In genomic region chr8:70636838-70637237, GRCm38 (mm10) we compare ENCODE assay signal across 15 mouse cellular contexts. TPM values are rescaled to one million over a fixed set of nuclear protein-coding genes. Genes with fewer than 3 reads are reported as not detected.
A peak's percentile ranks its signal among the peaks of the same experiment; 100 is the strongest.
DNase-seq lines count a peak whose midpoint lies in the region; ATAC-seq and TF ChIP-seq lines count a peak whose summit lies in the region.
"Had no signal": no experiment of that assay in that cellular context is flagged by ENCODE, and none has a peak within 500 bp of the region (broad histone marks: within the 10 kb centered on the region; RNA-seq: fewer than 3 reads in every experiment).

No protein-coding gene starts in this region.

- WGBS in heart, embryonic 13.5 days = 66% methylated on average over 8 of the region's 8 CpGs
- 80% methylated on average over 8 of the region's 8 CpGs for WGBS in heart, adult 2 months
- WGBS in intestine, embryonic 16.5 days = 56% methylated on average over 8 of the region's 8 CpGs

- TF ChIP-seq POLR2A in heart, adult 2 months (IDR thresholded peaks at IDR 0.05; ENCODE audit: insufficient read depth, low read depth, low read length) = no peak

- H3K36me3 ChIP-seq in heart, embryonic 13.5 days = no peaks in the 10 kb centered on the region
- H3K36me3 ChIP-seq in heart, adult 2 months (ENCODE audit: control insufficient read depth, insufficient read depth, low read length) = no peaks in the 10 kb centered on the region
- no peaks in the 10 kb centered on the region for H3K36me3 ChIP-seq in intestine, embryonic 16.5 days (ENCODE audit: control insufficient read depth, insufficient read depth, low read length)
- no peaks in the 10 kb centered on the region for H3K36me3 ChIP-seq in splenic B cell, adult 2 months (ENCODE audit: control insufficient read depth, insufficient read depth, low read length, poor library complexity, severe bottlenecking)
- H3K36me3 ChIP-seq: limb, embryonic 15.5 days had no signal

- no peak for TF ChIP-seq CTCF in heart, adult 2 months (IDR thresholded peaks at IDR 0.05)

- peaks cover 49% of the 10 kb centered on the region for H3K4me1 ChIP-seq in heart, embryonic 13.5 days
- H3K4me1 ChIP-seq in heart, adult 2 months (ENCODE audit: control insufficient read depth, insufficient read depth, low read length) = peaks cover 11% of the 10 kb centered on the region
- H3K4me1 ChIP-seq in intestine, embryonic 16.5 days (ENCODE audit: control insufficient read depth, insufficient read depth, low read length) = peaks cover 27% of the 10 kb centered on the region

- H3K79me2 ChIP-seq in heart, adult 2 months (replicated peaks; ENCODE audit: control insufficient read depth, insufficient read depth, low read length) = no peaks in the 10 kb centered on the region

- intact Hi-C loops in heart, adult 2 months (cut with DNase I) = no loop called here

- DNase-seq in heart, adult 2 months = no peak
- peak; percentile 34 to 62 for DNase-seq in kidney, postnatal 4 days
- peak; percentile 61 for DNase-seq in splenic B cell, adult 2 months (ENCODE audit: low read depth, low spot score)
- DNase-seq in left cerebral cortex, adult 8-10 months (ENCODE audit: low spot score in 2 of 2) = no peak
- DNase-seq in cerebellum, adult 18-20 months = no peak
- no peak for DNase-seq in lung, postnatal 10 days
- DNase-seq: adrenal gland, postnatal 10 days; heart, postnatal 10 days; layer of hippocampus, adult 9-11 months had no signal

- TF ChIP-seq EP300 in heart, adult 2 months (IDR thresholded peaks at IDR 0.05; ENCODE audit: insufficient read depth, low read depth, low read length) = no peak

- H3K27me3 ChIP-seq in heart, embryonic 13.5 days (replicated peaks) = 0 out of 2 replicates have a peak, but pooled peaks cover 5% of the 10 kb centered on the region
- no peaks in the 10 kb centered on the region for H3K27me3 ChIP-seq in heart, adult 2 months (ENCODE audit: control insufficient read depth, insufficient read depth, low read length)
- H3K27me3 ChIP-seq in intestine, embryonic 16.5 days (replicated peaks; ENCODE audit: control insufficient read depth, insufficient read depth, low read length) = no peaks in the 10 kb centered on the region
- no peaks in the 10 kb centered on the region for H3K27me3 ChIP-seq in splenic B cell, adult 2 months (ENCODE audit: control insufficient read depth, insufficient read depth, low read length, poor library complexity, severe bottlenecking)
- H3K27me3 ChIP-seq: limb, embryonic 15.5 days; megakaryocyte, embryonic 14.5 days had no signal

- no peak overlapping the region for H3K4me2 ChIP-seq in heart, embryonic 13.5 days
- no peak overlapping the region for H3K4me2 ChIP-seq in intestine, embryonic 16.5 days (ENCODE audit: low read depth, low read length)
- H3K4me2 ChIP-seq: limb, embryonic 15.5 days had no signal

- no peak for ATAC-seq in heart, embryonic 13.5 days (ENCODE audit: extremely low read depth, insufficient number of reproducible peaks, low FRiP score, low TSS enrichment)
- ATAC-seq in intestine, embryonic 16.5 days = peak; percentile 81
- ATAC-seq: hindbrain, embryonic 16.5 days had no signal

- 0 out of 2 replicates have a peak overlapping the region, but pooled peaks have one; percentile 19 for H3K9ac ChIP-seq in heart, embryonic 13.5 days
- no peak overlapping the region for H3K9ac ChIP-seq in heart, adult 2 months (ENCODE audit: low read depth, low read length)
- H3K9ac ChIP-seq in intestine, embryonic 16.5 days (ENCODE audit: low read depth, low read length) = 0 out of 2 replicates have a peak overlapping the region, but pooled peaks have one; percentile 9
- H3K9ac ChIP-seq: limb, embryonic 15.5 days had no signal

- H3K4me3 ChIP-seq in heart, embryonic 13.5 days = no peak overlapping the region
- no peak overlapping the region for H3K4me3 ChIP-seq in heart, adult 2 months
- H3K4me3 ChIP-seq in intestine, embryonic 16.5 days (ENCODE audit: low read length) = no peak overlapping the region
- H3K4me3 ChIP-seq: limb, embryonic 15.5 days; myocyte had no signal

- no peak overlapping the region for H3K27ac ChIP-seq in heart, embryonic 13.5 days (replicated peaks)
- H3K27ac ChIP-seq in heart, adult 2 months = no peak overlapping the region
- H3K27ac ChIP-seq in intestine, embryonic 16.5 days (ENCODE audit: low read length) = peak overlapping the region; percentile 33
- H3K27ac ChIP-seq: limb, embryonic 15.5 days had no signal

- H3K9me3 ChIP-seq in heart, embryonic 13.5 days = no peaks in the 10 kb centered on the region
- no peaks in the 10 kb centered on the region for H3K9me3 ChIP-seq in intestine, embryonic 16.5 days (ENCODE audit: control insufficient read depth, low read length)
- H3K9me3 ChIP-seq: limb, embryonic 15.5 days; megakaryocyte, embryonic 14.5 days had no signal

RNA-seq across cellular contexts. Expression of gene Gdf15, which starts 4.6 kb away (rescaled TPM):
- polyA plus RNA-seq in heart, embryonic 13.5 days (2015; fragmentation: Nextera tagmentation; extraction: Ambion mirVana) = 0.86 and 1.2 TPM in 2 replicates
- 1 to 10 TPM; 1.1 to 2.0 TPM for total RNA-seq in heart, adult 2 months (2021)
- 0.38 and 3.8 TPM in 2 replicates for polyA plus RNA-seq in heart, adult 2 months (2012; rRNA removed)
- 3.6 and 3.7 TPM in 2 replicates for polyA plus RNA-seq in intestine, embryonic 16.5 days (2015; fragmentation: Nextera tagmentation; extraction: Ambion mirVana)
- not detected for total RNA-seq in left cerebral cortex, adult 8-10 months (2022)

RNA-seq across cellular contexts. Expression of gene Lrrc25, which starts 20.9 kb away (rescaled TPM):
- polyA plus RNA-seq in heart, embryonic 13.5 days (2015; fragmentation: Nextera tagmentation; extraction: Ambion mirVana) = 1.5 and 2.7 TPM in 2 replicates
- total RNA-seq in heart, adult 2 months (2021) = 1 to 10 TPM; 1.6 to 1.8 TPM
- 3.6 and 4.5 TPM in 2 replicates for polyA plus RNA-seq in heart, adult 2 months (2012; rRNA removed)
- polyA plus RNA-seq in intestine, embryonic 16.5 days (2015; fragmentation: Nextera tagmentation; extraction: Ambion mirVana) = 2.9 and 3.0 TPM in 2 replicates
- 1 to 10 TPM in 1 of 4 experiments, under 1 TPM in 3; 0.55 to 1.3 (median 0.87) TPM for total RNA-seq in left cerebral cortex, adult 8-10 months (2022)
- polyA plus RNA-seq: myocyte had no signal

RNA-seq across cellular contexts. Expression of gene Pgpep1, which starts 23.4 kb away (rescaled TPM):
- 33.7 and 37.3 TPM in 2 replicates for polyA plus RNA-seq in heart, embryonic 13.5 days (2015; fragmentation: Nextera tagmentation; extraction: Ambion mirVana)
- total RNA-seq in heart, adult 2 months (2021) = 10 to 100 TPM; 39.7 to 48.4 TPM
- 35.5 and 44.8 TPM in 2 replicates for polyA plus RNA-seq in heart, adult 2 months (2012; rRNA removed)
- polyA plus RNA-seq in intestine, embryonic 16.5 days (2015; fragmentation: Nextera tagmentation; extraction: Ambion mirVana) = 88.3 and 101 TPM in 2 replicates
- total RNA-seq in left cerebral cortex, adult 8-10 months (2022) = 10 to 100 TPM; 11.2 to 17.0 (median 13.4) TPM

RNA-seq across cellular contexts. Expression of gene Ssbp4, which starts 28.2 kb away (rescaled TPM):
- polyA plus RNA-seq in heart, embryonic 13.5 days (2015; fragmentation: Nextera tagmentation; extraction: Ambion mirVana) = 63.3 and 70.9 TPM in 2 replicates
- total RNA-seq in heart, adult 2 months (2021) = 10 to 100 TPM; 34.6 to 35.8 TPM
- polyA plus RNA-seq in heart, adult 2 months (2012; rRNA removed) = 45.6 and 72.8 TPM in 2 replicates
- polyA plus RNA-seq in intestine, embryonic 16.5 days (2015; fragmentation: Nextera tagmentation; extraction: Ambion mirVana) = 63.2 and 73.9 TPM in 2 replicates
- total RNA-seq in left cerebral cortex, adult 8-10 months (2022) = 100 to 1,000 TPM; 211 to 248 (median 234) TPM

RNA-seq across cellular contexts. Expression of gene Lsm4, which starts 36.2 kb away (rescaled TPM):
- 269 and 297 TPM in 2 replicates for polyA plus RNA-seq in heart, embryonic 13.5 days (2015; fragmentation: Nextera tagmentation; extraction: Ambion mirVana)
- 10 to 100 TPM; 56.9 to 64.2 TPM for total RNA-seq in heart, adult 2 months (2021)
- 54.1 and 68.3 TPM in 2 replicates for polyA plus RNA-seq in heart, adult 2 months (2012; rRNA removed)
- 228 and 246 TPM in 2 replicates for polyA plus RNA-seq in intestine, embryonic 16.5 days (2015; fragmentation: Nextera tagmentation; extraction: Ambion mirVana)
- total RNA-seq in left cerebral cortex, adult 8-10 months (2022) = 10 to 100 TPM; 61.5 to 65.0 (median 63.0) TPM

Comparison
In these comparisons a context has a peak if more than half of its experiments do, and no peak if none do; other contexts are left out.
1. DNase-seq: peak in kidney, postnatal 4 days (2 of 2) and splenic B cell, adult 2 months (single experiment); none in heart, adult 2 months (0 of 2), left cerebral cortex, adult 8-10 months (0 of 2), cerebellum, adult 18-20 months (0 of 2) and lung, postnatal 10 days (single experiment).